Mouse (Mus musculus): ENCODE measurements around the gene Nfatc2.

DNA sequence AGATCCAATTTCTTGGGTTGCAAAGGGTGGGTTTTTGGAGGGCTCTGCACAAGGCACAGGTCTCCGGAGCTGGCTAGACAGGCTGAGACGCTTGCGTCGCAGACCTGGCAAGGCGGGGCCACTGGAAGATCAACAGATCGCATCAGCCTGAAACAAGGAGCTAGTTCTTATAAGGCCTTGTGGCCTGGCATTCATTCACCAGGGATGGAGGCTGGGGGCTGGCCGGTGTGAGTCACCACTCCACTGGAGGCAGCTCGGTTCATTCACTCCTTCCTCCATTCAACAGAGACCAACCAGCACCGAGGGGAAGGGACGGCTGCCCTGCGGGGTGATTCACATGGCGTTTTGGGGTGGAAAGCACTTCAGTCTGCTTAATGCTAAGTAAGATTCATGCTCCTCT lies 52.1 kb downstream of the Nfatc2 start:
- no peak for TF ChIP-seq CTCF (IDR thresholded peaks at IDR 0.05; ENCODE audit: low read depth)
- TF ChIP-seq EP300 (IDR thresholded peaks at IDR 0.05; ENCODE audit: low read depth) = no peak

Measured in heart, postnatal 0 days (tissue).